Mouse (Mus musculus) small intestine, adult 2 months (tissue): Measurements from ENCODE around the gene Usp9y.

Experiments used
- CTCF ChIP-seq: fragments of 200-500 bp; IDR thresholded peaks from 2 replicates; pipeline ENCODE4 v1.5.1; 2012; ENCODE audit warnings: low read depth, mild to moderate bottlenecking, control low read depth, inconsistent platforms, low read length, moderate library complexity, mixed read lengths; ENCODE audit not compliant: insufficient replicate concordance, insufficient read length; ENCODE audit errors: extremely low read depth
- POLR2A ChIP-seq: fragments of 200-500 bp; IDR thresholded peaks from 2 replicates; pipeline ENCODE4 v1.6.1; 2012; ENCODE audit warnings: low read depth, mild to moderate bottlenecking, control low read depth, inconsistent platforms, low read length, moderate library complexity

- TF ChIP-seq CTCF (no peak), POLR2A (no peak)
Observed at GRCm38 (mm10) chrY:1285735-1286134, 173.8 kb downstream of the Usp9y start.
